Mouse (Mus musculus) megakaryocyte-erythroid progenitor cell, adult 5-6 weeks (primary cell): Measurements from ENCODE around the gene Fsip1. TPM values are rescaled to one million over a fixed set of nuclear protein-coding genes. Genes with fewer than 3 reads are reported as not detected.
A peak's percentile ranks its signal among the peaks of the same experiment; 100 is the strongest.

Experiments
- ATAC-seq: replicated peaks from 2 replicates; pipeline ENCODE4 v1.8.0; 2016; ENCODE audit warnings: mild to moderate bottlenecking, inconsistent platforms; ENCODE audit not compliant: severe bottlenecking, poor library complexity, low FRiP score, low TSS enrichment
- total RNA-seq, 2 experiments: library from RNA; stranded (forward) in 1 of 2; stranded (reverse) in 1 of 2; fragments of 200-1000, 215-1000 nt in 1 of 2; fragments of >200 nt in 1 of 2; fragmentation: Nextera tagmentation in 1 of 2; gene quantifications; 2 replicates each; pipeline ENCODE4 v1.2.3; 2014 to 2017

Fsip1 gene
- total RNA-seq, 2 experiments from 2014 or later = 0.76 TPM; not detected in 1

GRCm38 (mm10) chr2:118113808-118114524, 142.8 kb downstream of the Fsip1 start:
- ATAC-seq = no peak

DNA sequence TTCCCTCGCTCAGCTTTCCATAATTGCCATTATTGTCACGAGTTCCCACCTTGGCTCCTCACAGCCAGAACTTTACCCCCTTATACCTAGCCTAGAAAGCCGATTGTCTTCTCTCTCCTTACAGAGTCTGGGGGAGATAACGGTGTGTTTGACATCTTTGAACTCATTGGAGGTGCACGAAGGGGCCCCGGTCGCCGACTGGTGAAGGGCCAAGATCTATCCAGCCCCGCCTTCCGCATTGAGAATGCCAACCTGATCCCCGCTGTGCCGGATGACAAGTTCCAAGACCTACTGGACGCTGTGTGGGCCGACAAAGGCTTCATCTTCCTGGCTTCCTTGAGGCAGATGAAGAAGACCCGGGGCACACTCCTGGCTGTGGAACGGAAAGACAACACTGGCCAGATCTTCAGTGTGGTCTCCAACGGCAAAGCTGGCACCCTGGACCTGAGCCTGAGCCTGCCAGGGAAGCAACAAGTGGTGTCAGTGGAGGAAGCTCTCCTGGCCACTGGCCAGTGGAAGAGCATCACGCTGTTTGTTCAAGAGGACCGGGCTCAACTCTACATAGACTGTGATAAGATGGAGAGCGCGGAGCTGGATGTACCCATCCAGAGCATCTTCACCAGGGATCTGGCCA, 143.8 kb downstream of the Fsip1 start:
- no peak for ATAC-seq

- ATAC-seq = no peak
Measured at GRCm38 (mm10) chr2:118112438-118112837, 144.3 kb downstream of the Fsip1 start.

GRCm38 (mm10) chr2:118111488-118112131, 145.2 kb downstream of the Fsip1 start, which contains the start of gene Thbs1:
Gene Thbs1 (plus strand): TSS chr2:118111876.
- ATAC-seq = peak; percentile 36

DNA sequence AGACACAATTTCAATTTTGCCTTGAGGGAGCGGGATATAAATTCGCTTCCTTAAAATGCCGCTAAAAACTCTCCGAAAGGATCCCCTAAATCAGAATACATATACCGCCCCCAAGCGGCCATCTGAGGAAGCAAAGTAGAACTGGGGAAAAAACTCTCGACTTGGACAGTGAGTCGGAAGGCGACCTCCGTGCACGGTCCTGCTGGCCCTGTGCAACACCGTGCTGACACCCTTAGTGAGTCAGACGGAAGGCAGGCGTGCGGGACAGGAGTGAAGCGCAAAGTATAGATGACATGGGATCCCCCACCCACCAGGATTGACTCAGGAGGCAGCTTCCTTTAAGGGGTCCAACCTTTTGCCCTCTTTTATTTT, 145.7 kb downstream of the Fsip1 start:
- ATAC-seq = peak; percentile 75

DNA sequence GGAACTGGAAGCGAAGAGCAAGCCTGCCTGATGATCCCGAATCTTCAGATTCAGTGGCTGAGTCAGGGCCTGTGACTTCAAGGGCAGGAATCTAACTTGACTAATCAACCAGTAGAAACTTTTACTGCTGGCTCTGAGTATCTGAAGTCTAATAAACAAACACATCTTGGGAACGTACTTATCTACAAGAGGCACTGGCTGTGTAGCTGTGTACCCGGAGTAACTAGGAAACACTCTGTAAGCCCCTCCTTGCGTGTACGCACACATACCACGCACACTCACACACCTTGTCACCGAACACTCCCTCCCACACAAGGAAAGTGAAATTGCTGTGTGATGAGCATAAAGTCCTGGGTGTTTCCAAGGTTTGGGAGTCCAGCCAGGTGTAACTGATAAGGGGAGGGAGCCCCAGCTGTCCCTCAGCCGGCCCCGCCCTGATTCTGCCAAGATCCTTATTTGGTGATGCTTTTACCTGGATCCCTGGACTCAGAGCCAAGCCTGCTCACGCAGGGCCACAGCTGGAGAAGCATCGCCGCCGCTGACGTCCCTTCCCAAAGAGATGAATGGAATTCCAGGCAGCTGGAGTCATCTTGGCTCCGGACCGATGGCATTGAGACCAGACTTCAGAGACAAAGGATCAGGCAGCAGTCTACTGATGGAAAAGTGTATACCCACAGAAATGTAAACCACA, 146.4 kb downstream of the Fsip1 start:
- ATAC-seq = peak; percentile 29; the same call in 1 of the 2 replicates

- no peak for ATAC-seq
Measured at GRCm38 (mm10) chr2:118102169-118102568, 154.6 kb downstream of the Fsip1 start.

- ATAC-seq = no peak; the same call in 1 of the 2 replicates
Measured at GRCm38 (mm10) chr2:118099104-118099503, 157.7 kb downstream of the Fsip1 start.

- no peak for ATAC-seq
Measured at GRCm38 (mm10) chr2:118091226-118091625, 165.5 kb downstream of the Fsip1 start.

DNA sequence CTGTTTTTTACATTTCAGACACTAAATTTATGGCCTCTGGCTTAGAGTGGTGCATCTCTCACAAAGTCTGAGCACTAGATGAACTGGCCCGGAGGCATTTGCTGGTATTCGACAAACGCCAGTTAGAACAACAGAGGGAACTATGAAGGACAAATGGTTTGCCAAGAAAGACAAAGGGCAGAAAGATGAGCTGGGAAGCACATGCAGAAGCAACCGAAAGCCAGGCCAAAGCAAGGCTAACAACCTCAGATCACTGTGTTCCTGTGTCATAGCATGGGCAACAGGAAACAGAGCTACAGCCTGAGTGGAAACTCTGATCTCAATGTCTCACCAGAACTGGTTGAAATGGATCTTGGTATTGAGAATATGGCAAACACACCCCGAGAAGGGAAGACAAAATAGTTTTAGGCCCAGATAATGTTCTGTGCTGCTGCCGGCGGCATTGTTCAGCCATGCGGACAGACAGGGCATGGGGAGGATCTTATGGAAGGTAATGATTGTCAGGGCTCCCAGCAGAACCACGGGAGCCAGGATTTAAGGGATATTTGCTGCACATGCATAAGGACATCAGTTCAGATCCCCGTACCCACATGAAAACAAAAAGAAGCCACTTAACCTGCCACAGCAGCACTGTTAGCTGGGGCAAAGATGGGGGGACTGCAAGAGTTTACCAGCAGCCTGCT, 169.6 kb downstream of the Fsip1 start:
- ATAC-seq = no peak

GRCm38 (mm10) chr2:118085647-118086046, 171.1 kb downstream of the Fsip1 start:
- ATAC-seq = no peak

- ATAC-seq = no peak
Measured at GRCm38 (mm10) chr2:118084693-118085092, 172.1 kb downstream of the Fsip1 start.

GRCm38 (mm10) chr2:118083652-118084051, 173.1 kb downstream of the Fsip1 start:
- ATAC-seq = peak; percentile 62

DNA sequence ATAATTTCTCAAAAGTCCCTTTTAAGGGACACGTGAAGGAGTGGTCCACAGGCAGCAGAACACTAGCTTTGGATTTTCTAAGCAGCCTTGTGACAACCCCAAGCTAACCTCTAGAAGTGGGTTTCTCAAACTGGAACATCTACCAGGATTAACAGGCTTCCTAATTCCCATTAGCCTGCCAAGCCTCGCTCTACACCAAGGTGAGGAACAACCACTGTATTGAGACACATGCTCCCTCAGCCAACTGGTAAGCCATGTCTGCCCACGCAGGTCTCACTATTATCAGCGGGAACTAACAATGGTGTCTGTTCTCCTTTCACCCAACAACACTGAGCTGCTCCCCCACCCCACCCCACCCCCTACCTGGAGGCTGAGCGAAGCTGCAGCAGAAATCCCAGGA, 175.2 kb downstream of the Fsip1 start:
- ATAC-seq = no peak

Other genes with a start within 250 kb of the Fsip1 start
- gene Thbs1, start 145.1 kb downstream of the Fsip1 start, total RNA-seq (2014; fragmentation: Nextera tagmentation) = 1.6 TPM in 1 of 2 replicates, not detected in the other
- gene Thbs1, start 145.1 kb downstream of the Fsip1 start, total RNA-seq (2017) = 0.42 and 1.2 TPM in 2 replicates
- not detected in 2 replicates for gene Gpr176, start 116.5 kb upstream of the Fsip1 start, total RNA-seq (2014; fragmentation: Nextera tagmentation)
- gene Gpr176, start 116.5 kb upstream of the Fsip1 start, total RNA-seq (2017) = not detected in 2 replicates
- 18.1 and 21.0 TPM in 2 replicates for gene Eif2ak4, start 131.7 kb upstream of the Fsip1 start, total RNA-seq (2014; fragmentation: Nextera tagmentation)
- gene Eif2ak4, start 131.7 kb upstream of the Fsip1 start, total RNA-seq (2017) = 12.6 and 17.9 TPM in 2 replicates
- 137 and 155 TPM in 2 replicates for gene Srp14, start 222.7 kb upstream of the Fsip1 start, total RNA-seq (2014; fragmentation: Nextera tagmentation)
- 129 and 225 TPM in 2 replicates for gene Srp14, start 222.7 kb upstream of the Fsip1 start, total RNA-seq (2017)